Mouse (Mus musculus): ENCODE measurements around the gene Frmd4a.
A peak's percentile ranks its signal among the peaks of the same experiment; 100 is the strongest.

GRCm38 (mm10) chr2:4316589-4316988, 299.1 kb downstream of the Frmd4a start:
- TF ChIP-seq CTCF (conservative IDR thresholded peaks at IDR 0.05; ENCODE audit: low read length) (peak; percentile 41; the same call in 1 of the 2 replicates), NANOG (IDR thresholded peaks at IDR 0.05; ENCODE audit: borderline replicate concordance, low read length) (no peak), POU5F1 (IDR thresholded peaks at IDR 0.05; ENCODE audit: borderline replicate concordance, low read length) (no peak)
